Mouse (Mus musculus) MN1 (cell line): ENCODE results near the gene Hoxc8.
A peak's percentile ranks its signal among the peaks of the same experiment; 100 is the strongest.

ENCODE experiments used
- DNase-seq: peaks from one replicate; pipeline ENCODE4 v3.0.0-alpha.2; 2016; ENCODE audit warnings: low spot score

Gene Hoxc8

GRCm38 (mm10) chr15:102981379-102982288 is 8.8 kb upstream of the Hoxc8 start:
- peak; percentile 95 for DNase-seq

- no peak for DNase-seq
Measured at GRCm38 (mm10) chr15:102983716-102984115, 6.7 kb upstream of the Hoxc8 start.

- peak; percentile 32 for DNase-seq
Measured at GRCm38 (mm10) chr15:102984521-102984920, 5.9 kb upstream of the Hoxc8 start.

GRCm38 (mm10) chr15:102984925-102985324 is 5.5 kb upstream of the Hoxc8 start:
- DNase-seq = no peak

- peak; percentile 98 for DNase-seq
Measured at GRCm38 (mm10) chr15:102987124-102987833, 3.1 kb upstream of the Hoxc8 start.

- DNase-seq = no peak
Measured at GRCm38 (mm10) chr15:102988078-102988477, 2.3 kb upstream of the Hoxc8 start.

GRCm38 (mm10) chr15:102991782-102992181 is 1.4 kb downstream of the Hoxc8 start:
- no peak for DNase-seq

GRCm38 (mm10) chr15:102992206-102992605 is 1.8 kb downstream of the Hoxc8 start:
- no peak for DNase-seq

- no peak for DNase-seq
Measured at GRCm38 (mm10) chr15:102992863-102993262, 2.5 kb downstream of the Hoxc8 start.

GRCm38 (mm10) chr15:102996548-102996947 is 6.1 kb downstream of the Hoxc8 start:
- no peak for DNase-seq

GRCm38 (mm10) chr15:102997431-102997830 is 7.0 kb downstream of the Hoxc8 start:
- no peak for DNase-seq

- DNase-seq = peak; percentile 79
Measured at GRCm38 (mm10) chr15:102997939-102998355, 7.5 kb downstream of the Hoxc8 start, which contains the start of gene Hoxc6. Gene Hoxc6, plus strand, starts transcription at chr15:102998257.

GRCm38 (mm10) chr15:102998608-102999182 is 8.3 kb downstream of the Hoxc8 start:
- peak; percentile 79 for DNase-seq

GRCm38 (mm10) chr15:102999183-102999831 is 8.9 kb downstream of the Hoxc8 start:
- DNase-seq = peak; percentile 98

GRCm38 (mm10) chr15:102999955-103000354 is 9.5 kb downstream of the Hoxc8 start:
- DNase-seq = peak; percentile 78

GRCm38 (mm10) chr15:103000501-103000901 is 10.1 kb downstream of the Hoxc8 start:
- peak; percentile 69 for DNase-seq

GRCm38 (mm10) chr15:103001370-103001769 is 11.0 kb downstream of the Hoxc8 start:
- peak; percentile 54 for DNase-seq

GRCm38 (mm10) chr15:103002156-103002555 is 11.7 kb downstream of the Hoxc8 start:
- peak; percentile 84 for DNase-seq

GRCm38 (mm10) chr15:103002821-103003448 is 12.5 kb downstream of the Hoxc8 start:
- DNase-seq = no peak

GRCm38 (mm10) chr15:103005308-103005707 is 14.9 kb downstream of the Hoxc8 start:
- DNase-seq = peak; percentile 69

GRCm38 (mm10) chr15:103005797-103006196 is 15.4 kb downstream of the Hoxc8 start:
- peak; percentile 38 for DNase-seq
